Mouse (Mus musculus) bone marrow, adult 2 months (tissue): ENCODE data around the gene Evx2.

Experiments used
- CTCF ChIP-seq: fragments of 200-500 bp; IDR thresholded peaks from 2 replicates; pipeline ENCODE4 v1.5.1; 2011; ENCODE audit warnings: low read length, control low read depth; ENCODE audit not compliant: control insufficient read depth, insufficient read depth
- POLR2A ChIP-seq: fragments of 200-500 bp; IDR thresholded peaks from 2 replicates; pipeline ENCODE4 v1.6.1; 2011; ENCODE audit warnings: low read depth, mild to moderate bottlenecking, control low read depth, low read length, borderline replicate concordance; ENCODE audit not compliant: control insufficient read depth

- TF ChIP-seq CTCF (no peak), POLR2A (no peak)
These were observed 538 bp downstream of the Evx2 start for GRCm38 (mm10) chr2:74658667-74659371.
